Mouse (Mus musculus) neural tube, embryonic 12.5 days (tissue): ENCODE data around the gene Fbxw4. TPM values are rescaled to one million over a fixed set of nuclear protein-coding genes. Genes with fewer than 3 reads are reported as not detected.

Experiments used
- ATAC-seq: fragments of 200-750 bp; cut with Nextera tagmentation; 2 replicates; pipeline ENCODE4 v1.8.0; 2017; ENCODE audit warnings: low read depth, mild to moderate bottlenecking, moderate TSS enrichment, moderate library complexity; ENCODE audit not compliant: low FRiP score
- H3K27ac ChIP-seq: fragments of 300-500 bp; sonication (generic); 2 replicates; pipeline ENCODE4 v1.5.1; 2016
- H3K27me3 ChIP-seq: fragments of 300-500 bp; sonication (generic); replicated peaks from 2 replicates; pipeline ENCODE4 v1.6.1; 2016; ENCODE audit warnings: mild to moderate bottlenecking
- H3K36me3 ChIP-seq: fragments of 300-500 bp; sonication (generic); 2 replicates; pipeline ENCODE4 v1.6.1; 2016; ENCODE audit warnings: mild to moderate bottlenecking
- H3K4me1 ChIP-seq: fragments of 300-500 bp; sonication (generic); 2 replicates; pipeline ENCODE4 v1.6.1; 2016
- H3K4me2 ChIP-seq: fragments of 300-500 bp; sonication (generic); replicated peaks from 2 replicates; pipeline ENCODE4 v1.6.1; 2016; ENCODE audit warnings: mild to moderate bottlenecking
- H3K4me3 ChIP-seq: fragments of 300-500 bp; sonication (generic); 2 replicates; pipeline ENCODE4 v1.5.1; 2016
- H3K9ac ChIP-seq: fragments of 300-500 bp; sonication (generic); 2 replicates; pipeline ENCODE4 v1.6.1; 2016; ENCODE audit warnings: mild to moderate bottlenecking
- H3K9me3 ChIP-seq: fragments of 300-500 bp; sonication (generic); 2 replicates; pipeline ENCODE4 v1.6.1; 2016; ENCODE audit warnings: mild to moderate bottlenecking
- WGBS: fragments of 180-500 bp; shearing (Covaris S2); methylation state at CpG from one replicate; pipeline ENCODE4 v1.1.7; 2016; 5-methylcytosine and 5-hydroxymethylcytosine counted together
- polyA plus RNA-seq: library from polyadenylated mRNA; unstranded; fragments of >200 nt; fragmentation: Nextera tagmentation; extraction: Ambion mirVana; gene quantifications from 2 replicates; pipeline ENCODE4 v1.2.1, GENCODE M21; 2016

Fbxw4 gene
- polyA plus RNA-seq, 1 experiment from 2014 or later: 5.9 TPM

- H3K27me3 ChIP-seq: peaks cover 12% of the 10 kb centered on the region
- WGBS: 58% methylated on average over 4 of the region's 4 CpGs
These were observed 53.4 kb downstream of the Fbxw4 start for GRCm38 (mm10) chr19:45606701-45607100.

DNA sequence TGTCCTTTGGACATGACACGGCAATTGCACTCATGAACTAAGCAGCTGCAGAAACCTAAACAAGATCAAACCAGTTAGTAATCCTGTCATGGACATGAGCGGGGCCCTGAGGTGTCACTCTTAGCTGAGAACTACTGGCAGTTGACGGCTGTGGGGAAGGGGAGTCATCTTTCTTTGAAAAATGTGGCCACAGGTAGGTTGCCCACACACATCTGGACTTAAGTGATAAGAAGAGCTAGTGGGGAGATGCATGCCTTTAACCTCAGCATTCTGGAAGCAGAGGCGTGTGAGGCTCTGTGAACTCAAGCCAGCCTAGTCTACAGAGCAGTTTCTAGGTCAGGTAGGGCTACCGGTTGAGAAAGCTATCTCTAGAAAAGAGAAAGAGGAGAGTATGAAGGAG lies 57.5 kb downstream of the Fbxw4 start:
- Histone ChIP-seq H3K4me3 (no peak overlapping the region), H3K27ac (no peak overlapping the region)

More at GRCm38 (mm10) chr19:45606701-45607100, 53.4 kb downstream of the Fbxw4 start:
- H3K4me2 ChIP-seq: no peak overlapping the region
- no peak overlapping the region for H3K27ac ChIP-seq
- no peak overlapping the region for H3K9ac ChIP-seq
- H3K4me3 ChIP-seq: no peak overlapping the region
- peaks cover 8% of the 10 kb centered on the region for H3K4me1 ChIP-seq
- no peaks in the 10 kb centered on the region for H3K9me3 ChIP-seq
- no peak for ATAC-seq
- H3K36me3 ChIP-seq: peaks cover 3% of the 10 kb centered on the region; the same call in 1 of the 2 replicates

DNA sequence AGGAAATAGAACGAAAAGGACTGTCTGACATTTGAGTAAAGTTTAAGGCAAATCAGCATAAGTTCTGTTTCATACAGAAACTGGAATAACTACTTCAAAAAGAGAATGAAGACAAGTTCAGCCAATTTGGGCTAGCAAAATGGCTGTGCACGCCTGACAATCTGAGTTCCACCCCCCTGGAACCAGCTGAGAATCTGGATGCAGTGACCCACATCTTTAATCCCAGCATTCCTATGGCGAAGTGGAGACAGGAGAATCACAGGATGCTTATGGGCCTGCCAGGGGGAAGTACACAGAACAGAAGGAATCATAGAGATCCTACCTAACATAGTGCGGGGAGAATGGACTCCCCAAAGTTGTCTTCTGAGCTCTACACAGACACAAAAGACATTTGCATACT lies 63.0 kb downstream of the Fbxw4 start:
- Histone ChIP-seq H3K4me2 (no peak overlapping the region), H3K4me1 (peaks cover 12% of the 10 kb centered on the region), H3K27me3 (peaks cover 53% of the 10 kb centered on the region), H3K9ac (no peak overlapping the region), H3K4me3 (no peak overlapping the region), H3K36me3 (peaks cover 3% of the 10 kb centered on the region; the same call in 1 of the 2 replicates), H3K9me3 (no peaks in the 10 kb centered on the region), H3K27ac (no peak overlapping the region)
- no peak for ATAC-seq
- WGBS: 82% methylated on average over 4 of the region's 4 CpGs

More for the DNA sequence above, 57.5 kb downstream of the Fbxw4 start:
- no peak overlapping the region for H3K9ac ChIP-seq
- H3K4me1 ChIP-seq: peaks cover 4% of the 10 kb centered on the region
- H3K36me3 ChIP-seq: peaks cover 3% of the 10 kb centered on the region; the same call in 1 of the 2 replicates
- WGBS: 91% methylated on average over 5 of the region's 5 CpGs
- no peak for ATAC-seq
- peaks cover 29% of the 10 kb centered on the region for H3K27me3 ChIP-seq
- no peak overlapping the region for H3K4me2 ChIP-seq
- no peaks in the 10 kb centered on the region for H3K9me3 ChIP-seq

GRCm38 (mm10) chr19:45596434-45596833 lies 63.7 kb downstream of the Fbxw4 start:
- Histone ChIP-seq H3K4me3 (no peak overlapping the region), H3K9ac (no peak overlapping the region), H3K27ac (no peak overlapping the region), H3K9me3 (no peaks in the 10 kb centered on the region), H3K27me3 (peaks cover 57% of the 10 kb centered on the region), H3K4me2 (no peak overlapping the region), H3K4me1 (peaks cover 12% of the 10 kb centered on the region), H3K36me3 (no peaks in the 10 kb centered on the region)
- peak; percentile 29; the same call in 1 of the 2 replicates for ATAC-seq
- WGBS: 52% methylated on average over 6 of the region's 6 CpGs

- H3K4me2 ChIP-seq: no peak overlapping the region
- no peak overlapping the region for H3K4me3 ChIP-seq
- 12% methylated on average over 7 of the region's 7 CpGs for WGBS
- H3K9ac ChIP-seq: no peak overlapping the region
- H3K9me3 ChIP-seq: no peaks in the 10 kb centered on the region
- peaks cover 57% of the 10 kb centered on the region for H3K27me3 ChIP-seq
- peak; percentile 70; the same call in 1 of the 2 replicates for ATAC-seq
- H3K27ac ChIP-seq: no peak overlapping the region
- H3K36me3 ChIP-seq: no peaks in the 10 kb centered on the region
- peaks cover 12% of the 10 kb centered on the region for H3K4me1 ChIP-seq
These were observed 64.1 kb downstream of the Fbxw4 start for GRCm38 (mm10) chr19:45596019-45596418.

- no peak overlapping the region for H3K4me2 ChIP-seq
- H3K4me3 ChIP-seq: no peak overlapping the region
- no peak overlapping the region for H3K9ac ChIP-seq
- no peak for ATAC-seq
- H3K27me3 ChIP-seq: peaks cover 55% of the 10 kb centered on the region
- no peak overlapping the region for H3K27ac ChIP-seq
- no peaks in the 10 kb centered on the region for H3K9me3 ChIP-seq
- 83% methylated on average over 6 of the region's 6 CpGs for WGBS
- H3K4me1 ChIP-seq: peaks cover 12% of the 10 kb centered on the region
- H3K36me3 ChIP-seq: no peaks in the 10 kb centered on the region
These were observed 64.6 kb downstream of the Fbxw4 start for GRCm38 (mm10) chr19:45595481-45595880.

- Histone ChIP-seq H3K4me2 (no peak overlapping the region), H3K9ac (no peak overlapping the region), H3K27ac (no peak overlapping the region), H3K4me3 (no peak overlapping the region), H3K4me1 (peaks cover 12% of the 10 kb centered on the region), H3K9me3 (no peaks in the 10 kb centered on the region), H3K27me3 (peaks cover 45% of the 10 kb centered on the region), H3K36me3 (no peaks in the 10 kb centered on the region)
- whole genome bisulfite sequencing: 94% methylated on average over 7 of the region's 7 CpGs
- ATAC-seq: no peak
These were observed 66.0 kb downstream of the Fbxw4 start for GRCm38 (mm10) chr19:45594079-45594478.

DNA sequence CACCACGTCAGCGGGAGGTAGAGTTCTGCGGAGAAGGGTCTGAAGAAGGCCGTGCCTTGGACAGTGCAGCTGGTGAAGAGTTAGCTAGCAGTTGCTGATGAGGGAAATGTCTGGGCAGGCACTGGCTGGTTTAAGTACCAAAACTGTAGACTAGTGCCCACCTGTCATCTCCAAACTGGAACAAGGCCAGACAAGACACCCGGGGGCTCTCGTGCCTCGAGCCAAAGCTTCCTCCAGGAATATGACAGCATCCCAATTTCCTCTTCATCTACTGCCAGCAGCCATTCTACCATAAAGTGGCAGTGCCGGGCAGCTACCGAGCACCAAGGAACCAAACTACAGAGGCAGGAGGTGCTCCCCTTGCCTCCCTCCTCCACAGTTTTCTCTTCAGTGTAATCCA lies 67.2 kb downstream of the Fbxw4 start:
- Histone ChIP-seq H3K4me1 (peaks cover 12% of the 10 kb centered on the region), H3K9me3 (no peaks in the 10 kb centered on the region), H3K4me2 (no peak overlapping the region), H3K9ac (no peak overlapping the region), H3K27ac (no peak overlapping the region), H3K4me3 (no peak overlapping the region), H3K27me3 (peaks cover 39% of the 10 kb centered on the region), H3K36me3 (no peaks in the 10 kb centered on the region)
- WGBS: 97% methylated on average over 9 of the region's 9 CpGs
- no peak for ATAC-seq

GRCm38 (mm10) chr19:45591704-45592103 lies 68.4 kb downstream of the Fbxw4 start:
- H3K4me1 ChIP-seq: peaks cover 10% of the 10 kb centered on the region
- H3K4me2 ChIP-seq: no peak overlapping the region
- no peak overlapping the region for H3K27ac ChIP-seq
- no peaks in the 10 kb centered on the region for H3K36me3 ChIP-seq
- peaks cover 38% of the 10 kb centered on the region for H3K27me3 ChIP-seq
- H3K9me3 ChIP-seq: no peaks in the 10 kb centered on the region
- no peak for ATAC-seq
- H3K4me3 ChIP-seq: no peak overlapping the region
- 92% methylated on average over 7 of the region's 7 CpGs for WGBS
- H3K9ac ChIP-seq: no peak overlapping the region

DNA sequence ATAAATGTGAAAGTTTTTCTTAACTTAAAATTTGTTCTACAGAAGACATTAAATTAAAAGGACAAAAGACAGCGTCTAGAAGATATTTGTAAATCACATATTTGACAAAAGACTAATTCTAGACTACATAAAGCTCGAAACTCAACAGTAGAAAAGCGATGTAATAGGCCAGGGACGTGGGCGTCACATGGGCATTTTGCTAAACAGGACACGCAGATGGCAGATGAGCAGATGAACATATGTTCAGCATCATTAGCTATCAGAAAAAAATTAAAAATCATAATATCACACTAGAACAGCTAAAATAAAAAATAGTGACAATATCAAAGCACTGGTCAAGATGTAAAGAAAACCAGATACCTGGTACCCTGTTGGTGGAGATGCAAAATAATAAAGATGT lies 70.4 kb downstream of the Fbxw4 start:
- Histone ChIP-seq H3K4me2 (no peak overlapping the region), H3K36me3 (no peaks in the 10 kb centered on the region), H3K9ac (no peak overlapping the region), H3K27ac (no peak overlapping the region), H3K4me3 (no peak overlapping the region), H3K27me3 (peaks cover 33% of the 10 kb centered on the region), H3K9me3 (no peaks in the 10 kb centered on the region), H3K4me1 (no peaks in the 10 kb centered on the region)
- 93% methylated on average over 6 of the region's 6 CpGs for WGBS
- ATAC-seq: no peak

- Histone ChIP-seq H3K9me3 (no peaks in the 10 kb centered on the region), H3K9ac (no peak overlapping the region), H3K4me1 (peaks cover under 1% of the 10 kb centered on the region; the same call in 1 of the 2 replicates), H3K4me2 (no peak overlapping the region), H3K27me3 (peaks cover 14% of the 10 kb centered on the region; the same call in 1 of the 2 replicates), H3K36me3 (no peaks in the 10 kb centered on the region), H3K27ac (no peak overlapping the region), H3K4me3 (no peak overlapping the region)
- ATAC-seq: no peak
- WGBS: 82% methylated on average over 6 of the region's 6 CpGs
These were observed 72.4 kb downstream of the Fbxw4 start for GRCm38 (mm10) chr19:45587509-45588292.

DNA sequence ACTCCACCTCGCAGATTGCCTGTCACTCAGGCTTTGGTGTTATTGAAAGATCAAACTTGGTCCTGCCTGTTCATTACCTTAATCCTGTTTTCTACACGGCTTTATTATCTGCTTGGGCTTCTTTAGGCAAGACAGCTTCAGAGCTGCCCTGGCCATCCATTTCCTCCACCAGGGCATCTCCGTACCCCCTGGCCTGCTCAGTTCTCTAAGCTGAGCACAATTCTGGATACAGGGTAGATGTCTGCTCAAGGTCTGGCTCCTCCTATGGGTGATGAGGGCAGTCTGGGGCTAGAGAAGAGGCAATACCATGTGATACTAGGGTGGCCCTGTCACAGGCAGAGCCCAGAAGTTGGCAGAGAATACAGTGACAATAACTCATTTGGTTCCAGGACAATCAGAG lies 73.3 kb downstream of the Fbxw4 start:
- Histone ChIP-seq H3K27me3 (peaks cover 9% of the 10 kb centered on the region), H3K9me3 (no peaks in the 10 kb centered on the region), H3K27ac (no peak overlapping the region), H3K9ac (no peak overlapping the region), H3K4me1 (peaks cover 9% of the 10 kb centered on the region), H3K4me3 (no peak overlapping the region), H3K4me2 (no peak overlapping the region), H3K36me3 (no peaks in the 10 kb centered on the region)
- ATAC-seq: no peak
- WGBS: 78% methylated on average over 3 of the region's 3 CpGs
